Mouse (Mus musculus): ENCODE data around the gene Rab28. TPM values are rescaled to one million over a fixed set of nuclear protein-coding genes. Genes with fewer than 3 reads are reported as not detected.

The Rab28 gene
- polyA plus RNA-seq (2021) = 89.2 TPM

DNA sequence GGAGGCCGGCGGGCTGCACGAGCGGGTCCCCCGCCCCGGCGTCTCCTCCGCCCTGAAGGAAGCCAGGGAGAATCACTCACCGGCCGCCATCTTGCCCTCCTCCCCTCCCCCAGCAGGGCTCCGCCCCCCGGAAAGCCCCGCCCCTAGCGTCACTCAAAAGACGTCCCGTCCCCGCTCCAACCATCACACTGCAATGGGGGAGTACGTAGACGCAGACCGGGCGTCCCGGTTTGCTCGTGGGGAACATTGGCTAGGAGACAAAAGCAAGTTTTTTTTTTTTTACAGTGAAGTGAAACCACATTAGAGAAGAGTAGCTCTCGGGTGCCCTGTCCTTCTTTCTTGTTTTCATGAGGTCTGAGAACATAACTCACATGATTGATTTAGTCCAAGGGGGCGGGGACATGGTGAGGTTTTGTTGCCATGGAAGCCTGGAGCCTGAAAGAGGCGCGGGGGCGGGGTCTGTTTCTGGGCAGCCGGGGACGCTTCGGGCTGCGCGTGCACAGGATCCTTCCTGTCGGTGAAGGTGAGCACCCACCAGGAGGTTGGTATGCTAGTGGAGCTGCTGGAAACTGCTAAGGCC is at the start of gene Rab28:
TSS of gene Rab28 (minus strand) at position 107 of the 580 bp plus-strand sequence.
- TF ChIP-seq CTCF (IDR thresholded peaks at IDR 0.05) = no peak
- DNase-seq (ENCODE audit: low read depth, low spot score) = peak; percentile 91
- ChIA-PET POLR2A (interaction anchor here (0.6 to 0.7 kb wide), 2 partner anchors 26 to 84 kb away, joined by 3 to 4 read pairs; no protein-coding TSS in a partner anchor), CTCF (interaction anchor here (1.5 kb wide), 1 partner anchor 57 kb away, joined by 3 read pairs; no protein-coding TSS in a partner anchor)
- peak; percentile 97 for ATAC-seq
- peaks cover 5% of the 10 kb centered on the region for H3K27me3 ChIP-seq
- in situ Hi-C loops (cut with MboI; ENCODE audit: low pct_unique_long_range_greater_than_20kb) = no loop called here

GRCm38 (mm10) chr5:41757338-41757737 is 49.4 kb upstream of the Rab28 start:
- peaks cover 34% of the 10 kb centered on the region for H3K27me3 ChIP-seq
- TF ChIP-seq CTCF (IDR thresholded peaks at IDR 0.05) = no peak
- in situ Hi-C loops (cut with MboI; ENCODE audit: low pct_unique_long_range_greater_than_20kb) = no loop called here
- ATAC-seq (no peak), DNase-seq (ENCODE audit: low read depth, low spot score) (no peak)
- CTCF ChIA-PET = interaction anchor here (1.4 kb wide), 1 partner anchor 17 kb away, joined by 4 read pairs; no protein-coding TSS in a partner anchor
- POLR2A ChIA-PET = no interaction called here

- peaks cover 34% of the 10 kb centered on the region for H3K27me3 ChIP-seq
- ChIA-PET POLR2A (no interaction called here), CTCF (no interaction called here)
- TF ChIP-seq CTCF (IDR thresholded peaks at IDR 0.05) = no peak
- no peak for DNase-seq (ENCODE audit: low read depth, low spot score)
- in situ Hi-C loops (cut with MboI; ENCODE audit: low pct_unique_long_range_greater_than_20kb) = no loop called here
- no peak for ATAC-seq
Measured at GRCm38 (mm10) chr5:41756396-41756795, 48.4 kb upstream of the Rab28 start.

DNA sequence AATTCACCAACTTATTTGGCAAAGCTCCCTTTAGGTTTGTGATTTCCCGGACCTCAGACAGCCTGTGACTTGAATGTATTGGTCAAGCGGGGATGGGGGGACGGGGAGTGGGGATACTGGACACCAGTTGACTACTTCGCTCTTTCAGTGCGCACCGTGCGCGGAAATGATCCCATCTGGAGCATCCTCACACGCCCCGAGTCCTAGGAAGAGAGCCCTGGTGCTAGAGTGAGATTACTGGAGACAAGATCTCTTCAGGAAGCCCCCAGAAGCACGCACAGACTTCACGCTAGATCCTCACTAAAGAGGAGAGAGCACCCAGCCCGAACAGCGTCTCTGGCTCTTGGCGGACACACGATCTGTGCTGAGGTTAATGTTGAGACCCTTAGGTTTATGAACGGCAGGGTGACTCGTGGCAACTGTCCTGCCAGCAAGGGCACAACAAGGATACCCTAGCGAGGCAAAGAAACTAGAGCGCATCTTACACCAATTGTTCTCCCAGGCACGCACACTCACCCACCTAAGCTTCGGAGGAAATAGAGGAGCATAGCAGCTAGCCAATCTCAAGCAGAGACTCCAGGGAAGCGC is 47.5 kb upstream of the Rab28 start:
- ChIA-PET POLR2A (no interaction called here), CTCF (interaction anchor here (0.6 kb wide), 1 partner anchor 565 kb away, joined by 3 read pairs; no protein-coding TSS in a partner anchor)
- no peak for TF ChIP-seq CTCF (IDR thresholded peaks at IDR 0.05)
- in situ Hi-C loops (cut with MboI; ENCODE audit: low pct_unique_long_range_greater_than_20kb) = no loop called here
- no peak for DNase-seq (ENCODE audit: low read depth, low spot score)
- no peak for ATAC-seq
- peaks cover 28% of the 10 kb centered on the region for H3K27me3 ChIP-seq

DNA sequence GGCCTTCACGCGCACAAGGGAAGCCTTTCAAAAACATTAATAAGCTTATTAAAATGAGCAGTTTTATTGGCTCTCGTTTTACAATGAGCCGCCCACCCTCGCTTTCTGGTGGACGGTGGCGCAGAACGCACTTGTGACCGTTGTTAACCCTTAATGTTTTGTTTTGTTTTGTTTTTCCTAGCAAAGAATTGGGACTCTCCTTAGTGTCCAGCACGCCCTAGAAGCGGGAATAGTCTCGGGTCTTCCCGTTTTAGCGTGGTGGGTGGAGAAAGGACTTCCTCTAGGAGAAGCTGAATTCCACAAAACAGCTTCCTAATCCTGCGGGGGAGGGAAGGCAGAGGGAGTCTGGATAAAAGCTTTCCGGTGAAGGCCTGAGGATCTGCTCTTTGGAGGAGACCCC is 46.9 kb upstream of the Rab28 start:
- H3K27me3 ChIP-seq = peaks cover 28% of the 10 kb centered on the region
- no peak for DNase-seq (ENCODE audit: low read depth, low spot score)
- POLR2A ChIA-PET = no interaction called here
- no peak for ATAC-seq
- CTCF ChIA-PET = interaction anchor here (0.6 to 0.9 kb wide), 2 partner anchors 15 to 565 kb away, joined by 3 read pairs; no protein-coding TSS in a partner anchor
- no peak for TF ChIP-seq CTCF (IDR thresholded peaks at IDR 0.05)
- in situ Hi-C loops (cut with MboI; ENCODE audit: low pct_unique_long_range_greater_than_20kb) = no loop called here

DNA sequence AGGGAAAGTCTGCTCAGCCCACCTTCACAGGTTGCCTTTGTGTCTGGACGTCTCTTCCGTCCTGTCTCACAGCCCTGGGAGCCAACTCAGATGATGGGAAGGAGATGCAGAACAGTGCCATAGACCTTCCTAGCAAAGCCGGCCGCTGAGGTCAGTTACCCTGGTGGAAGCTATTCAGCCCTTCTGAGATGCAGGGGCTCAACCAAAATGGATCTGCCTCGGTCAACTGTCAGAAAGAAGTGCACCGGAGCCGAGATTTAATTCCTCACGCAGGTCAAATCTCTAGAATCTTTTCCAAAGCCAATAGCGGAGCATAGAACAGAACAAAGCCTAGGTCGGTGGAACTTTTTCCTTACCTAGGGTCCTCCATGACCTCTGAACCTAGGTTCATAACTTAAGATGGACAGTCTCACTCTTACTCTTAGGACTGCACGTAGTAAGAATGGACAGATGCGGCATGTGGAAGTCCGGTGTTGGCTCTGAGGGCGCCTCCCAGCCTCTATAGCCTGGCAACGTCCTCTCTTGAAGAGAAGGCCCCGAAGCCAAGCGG is 46.3 kb upstream of the Rab28 start:
- POLR2A ChIA-PET = interaction anchor here (0.6 kb wide), 1 partner anchor 14 kb away, joined by 3 read pairs; no protein-coding TSS in a partner anchor
- ATAC-seq (no peak), DNase-seq (ENCODE audit: low read depth, low spot score) (no peak)
- CTCF ChIA-PET = interaction anchor here (0.9 to 1.6 kb wide), 2 partner anchors 14 kb away, joined by 3 to 4 read pairs; no protein-coding TSS in a partner anchor
- in situ Hi-C loops (cut with MboI; ENCODE audit: low pct_unique_long_range_greater_than_20kb) = no loop called here
- no peak for TF ChIP-seq CTCF (IDR thresholded peaks at IDR 0.05)
- H3K27me3 ChIP-seq = peaks cover 28% of the 10 kb centered on the region

DNA sequence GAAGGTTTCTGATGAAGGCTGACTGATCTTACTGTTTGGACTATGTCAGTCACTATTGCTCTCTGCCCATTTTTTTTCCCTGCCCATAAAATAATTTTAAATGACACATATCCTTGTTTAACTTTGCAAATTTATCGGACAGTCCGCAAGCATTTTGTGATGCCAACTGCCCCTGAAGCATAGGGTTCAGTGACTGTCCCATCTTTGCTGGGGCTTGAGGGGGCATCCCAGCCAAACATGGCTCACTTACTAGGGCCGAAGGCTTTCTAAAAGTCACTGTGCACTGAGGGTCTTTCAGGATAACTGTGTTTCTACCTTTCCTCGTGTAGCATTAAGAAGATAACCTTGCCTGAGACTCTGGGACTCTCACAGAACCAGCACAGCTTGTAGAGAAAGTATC is 44.8 kb upstream of the Rab28 start:
- peaks cover 32% of the 10 kb centered on the region for H3K27me3 ChIP-seq
- POLR2A ChIA-PET = interaction anchor here (0.5 kb wide), 1 partner anchor 102 kb away, joined by 3 read pairs; no protein-coding TSS in a partner anchor
- in situ Hi-C loops (cut with MboI; ENCODE audit: low pct_unique_long_range_greater_than_20kb) = no loop called here
- ATAC-seq (no peak), DNase-seq (ENCODE audit: low read depth, low spot score) (no peak)
- no peak for TF ChIP-seq CTCF (IDR thresholded peaks at IDR 0.05)
- CTCF ChIA-PET = interaction anchor here (1.6 kb wide), 1 partner anchor 15 kb away, joined by 4 read pairs; no protein-coding TSS in a partner anchor

DNA sequence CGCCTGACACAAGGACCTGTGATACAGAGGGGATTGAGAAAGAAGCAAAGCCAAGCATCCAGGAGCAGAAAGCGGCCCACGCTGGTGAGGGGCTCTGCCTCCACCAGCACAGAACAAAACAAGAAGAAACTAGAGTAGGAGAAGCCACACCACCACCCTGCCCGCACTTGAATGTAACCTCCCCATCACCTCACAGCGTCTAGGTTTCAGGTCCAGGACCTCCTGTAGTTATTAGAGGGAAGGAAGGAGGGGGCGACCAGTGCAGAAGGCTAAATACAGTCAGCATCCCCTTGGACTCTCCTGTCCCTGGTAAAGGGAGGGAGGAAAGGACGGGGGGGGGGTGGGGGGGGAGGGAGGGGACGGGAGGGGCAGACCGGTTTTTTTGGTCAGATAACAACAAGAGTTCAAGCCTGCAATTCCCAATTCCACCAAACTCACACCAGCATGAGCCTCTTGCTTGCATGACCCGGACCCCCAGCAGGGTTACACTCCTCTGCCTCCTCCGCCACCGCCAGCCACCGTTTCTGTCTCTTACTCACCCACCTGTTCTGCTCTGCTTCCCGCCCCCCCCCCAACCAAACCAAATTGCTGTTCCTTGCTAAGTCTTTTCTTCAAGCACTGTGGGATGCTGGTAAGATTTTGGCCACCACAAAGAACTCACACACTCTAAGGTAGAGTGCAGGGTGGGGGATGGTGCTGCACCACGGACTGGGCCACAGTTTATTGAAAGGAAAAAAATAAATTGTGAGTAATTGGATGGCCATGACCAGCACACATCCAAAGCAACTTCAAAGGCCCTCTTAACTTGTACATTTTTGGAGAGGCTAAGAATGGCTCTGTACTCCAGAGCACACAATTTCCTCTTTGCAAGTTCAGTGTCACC is 37.2 kb upstream of the Rab28 start:
- CTCF ChIA-PET = no interaction called here
- in situ Hi-C loops (cut with MboI; ENCODE audit: low pct_unique_long_range_greater_than_20kb) = no loop called here
- peaks cover 49% of the 10 kb centered on the region for H3K27me3 ChIP-seq
- ATAC-seq = no peak
- POLR2A ChIA-PET = no interaction called here
- DNase-seq (ENCODE audit: low read depth, low spot score) = no peak
- TF ChIP-seq CTCF (IDR thresholded peaks at IDR 0.05) = no peak

- TF ChIP-seq CTCF (IDR thresholded peaks at IDR 0.05) = peak; percentile 31
- peak; percentile 45 for ATAC-seq
- DNase-seq (ENCODE audit: low read depth, low spot score) = no peak
- in situ Hi-C loops (cut with MboI; ENCODE audit: low pct_unique_long_range_greater_than_20kb) = no loop called here
- ChIA-PET CTCF (no interaction called here), POLR2A (no interaction called here)
- H3K27me3 ChIP-seq = peaks cover 57% of the 10 kb centered on the region
Measured at GRCm38 (mm10) chr5:41744234-41744633, 36.3 kb upstream of the Rab28 start.

DNA sequence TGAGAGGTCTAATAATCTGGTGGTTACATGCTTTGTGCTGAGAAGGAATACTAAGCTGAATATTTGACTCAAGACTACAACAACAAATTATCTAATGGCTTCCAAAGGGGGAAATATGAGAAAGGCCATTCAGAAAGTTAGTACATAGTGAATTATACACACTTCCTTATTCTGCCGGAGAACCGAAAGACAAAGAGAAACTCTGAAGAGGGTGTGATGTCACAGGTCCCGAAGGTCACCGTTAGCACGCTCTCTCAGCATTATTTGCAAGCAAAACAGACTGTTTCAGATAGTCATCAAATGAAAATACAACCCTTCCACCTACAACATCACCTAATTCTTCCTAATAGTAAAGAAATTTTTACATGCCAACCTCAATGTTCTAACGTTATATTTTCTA is 30.9 kb upstream of the Rab28 start:
- TF ChIP-seq CTCF (IDR thresholded peaks at IDR 0.05) = no peak
- CTCF ChIA-PET = interaction anchor here (1.3 kb wide), 1 partner anchor 11 kb away, joined by 3 read pairs; no protein-coding TSS in a partner anchor
- ATAC-seq = no peak
- in situ Hi-C loops (cut with MboI; ENCODE audit: low pct_unique_long_range_greater_than_20kb) = no loop called here
- no peak for DNase-seq (ENCODE audit: low read depth, low spot score)
- POLR2A ChIA-PET = no interaction called here
- H3K27me3 ChIP-seq = peaks cover 84% of the 10 kb centered on the region

Data from Patski (cell line).